Comparison of ENCODE assay signal across 22 mouse cellular contexts in genomic region chr3:103159232-103159900, GRCm38 (mm10). TPM values are rescaled to one million over a fixed set of nuclear protein-coding genes. Genes with fewer than 3 reads are reported as not detected.
A peak's percentile ranks its signal among the peaks of the same experiment; 100 is the strongest.
DNase-seq lines count a peak whose midpoint lies in the region; ATAC-seq and TF ChIP-seq lines count a peak whose summit lies in the region.
"Had no signal": no experiment of that assay in that cellular context is flagged by ENCODE, and none has a peak within 500 bp of the region (broad histone marks: within the 10 kb centered on the region; RNA-seq: fewer than 3 reads in every experiment).

No protein-coding gene starts in this region.

- TF ChIP-seq EP300 in liver, postnatal 0 days (IDR thresholded peaks at IDR 0.05; ENCODE audit: low read depth): 0 out of 2 replicates have a peak, but pooled peaks have one; percentile 17

- H3K4me3 ChIP-seq in liver, postnatal 0 days (ENCODE audit: low read depth, low read length): no peak overlapping the region
- H3K4me3 ChIP-seq in midbrain, embryonic 16.5 days (ENCODE audit: low read depth, low read length): no peak overlapping the region
- H3K4me3 ChIP-seq in forebrain, postnatal 0 days (ENCODE audit: low read depth, low read length): no peak overlapping the region
- H3K4me3 ChIP-seq: left cerebral cortex, adult 2 months; megakaryocyte, embryonic 14.5 days; midbrain, embryonic 15.5 days had no signal

- WGBS in liver, postnatal 0 days (ENCODE audit: insufficient replicate concordance): 31% methylated on average over 3 of the region's 3 CpGs
- WGBS in midbrain, embryonic 16.5 days: 63% methylated on average over 3 of the region's 3 CpGs
- 72% methylated on average over 3 of the region's 3 CpGs for WGBS in forebrain, postnatal 0 days

- H3K36me3 ChIP-seq in liver, postnatal 0 days (replicated peaks; ENCODE audit: insufficient read depth, low read length): peaks cover 6% of the 10 kb centered on the region
- no peaks in the 10 kb centered on the region for H3K36me3 ChIP-seq in midbrain, embryonic 16.5 days (ENCODE audit: control insufficient read depth, insufficient read depth, low read length)
- no peaks in the 10 kb centered on the region for H3K36me3 ChIP-seq in forebrain, postnatal 0 days (ENCODE audit: insufficient read depth)
- H3K36me3 ChIP-seq: midbrain, embryonic 15.5 days had no signal

- H3K27ac ChIP-seq in liver, postnatal 0 days (ENCODE audit: low read depth): peak overlapping the region; percentile 22; the same call in 1 of the 2 replicates
- H3K27ac ChIP-seq in midbrain, embryonic 16.5 days (ENCODE audit: low read length): no peak overlapping the region
- H3K27ac ChIP-seq in forebrain, postnatal 0 days (ENCODE audit: low read depth, low read length): no peak overlapping the region
- H3K27ac ChIP-seq: kidney, postnatal 0 days; left cerebral cortex, adult 2 months; midbrain, embryonic 15.5 days had no signal

- peak; percentile 14 to 36 for DNase-seq in spleen, postnatal 36 days (ENCODE audit: low spot score in 2 of 2)
- DNase-seq in spleen, postnatal 14 days (ENCODE audit: low spot score in 2 of 2): no peak
- peak; percentile 77 for DNase-seq in liver
- DNase-seq in liver, postnatal 0 days: no peak
- DNase-seq in forebrain, postnatal 0 days: no peak
- DNase-seq in natural killer cell, adult 2 months (ENCODE audit: low spot score in 2 of 2): no peak
- DNase-seq: cerebellum, adult 9-10 months; embryo, embryonic 11 days; gastrocnemius, postnatal 10 days; heart, adult 18-20 months; kidney, adult 18-20 months; left cerebral cortex, postnatal 4 days; lung, postnatal 10 days; retina, postnatal 1 day; right cerebral cortex, postnatal 4 days; thymus, postnatal 25 days had no signal

- no peak for TF ChIP-seq CTCF in liver, postnatal 0 days (IDR thresholded peaks at IDR 0.05; ENCODE audit: low read depth)
- no peak for TF ChIP-seq CTCF in forebrain, postnatal 0 days (IDR thresholded peaks at IDR 0.05; ENCODE audit: low read depth)

- peak; percentile 84 for ATAC-seq in liver, postnatal 0 days
- ATAC-seq in midbrain, embryonic 16.5 days: no peak
- no peak for ATAC-seq in forebrain, postnatal 0 days
- ATAC-seq: hindbrain, embryonic 16.5 days; midbrain, embryonic 15.5 days had no signal

- peaks cover 3% of the 10 kb centered on the region for H3K4me1 ChIP-seq in liver, postnatal 0 days (ENCODE audit: insufficient read depth)
- no peaks in the 10 kb centered on the region for H3K4me1 ChIP-seq in midbrain, embryonic 16.5 days (ENCODE audit: control insufficient read depth, insufficient read depth, low read length)
- H3K4me1 ChIP-seq in forebrain, postnatal 0 days (ENCODE audit: insufficient read depth): no peaks in the 10 kb centered on the region
- H3K4me1 ChIP-seq: midbrain, embryonic 15.5 days had no signal

- no peaks in the 10 kb centered on the region for H3K27me3 ChIP-seq in liver, postnatal 0 days (ENCODE audit: insufficient read depth, low read length)
- no peaks in the 10 kb centered on the region for H3K27me3 ChIP-seq in midbrain, embryonic 16.5 days (ENCODE audit: control insufficient read depth, insufficient read depth, low read depth, low read length)
- H3K27me3 ChIP-seq in forebrain, postnatal 0 days (ENCODE audit: insufficient read depth, low read length): no peaks in the 10 kb centered on the region
- H3K27me3 ChIP-seq: megakaryocyte, embryonic 14.5 days; midbrain, embryonic 15.5 days had no signal

- H3K4me2 ChIP-seq in liver, postnatal 0 days (ENCODE audit: low read depth, low read length): 0 out of 2 replicates have a peak overlapping the region, but pooled peaks have one; percentile 13
- H3K4me2 ChIP-seq in midbrain, embryonic 16.5 days (ENCODE audit: low read length): no peak overlapping the region
- no peak overlapping the region for H3K4me2 ChIP-seq in forebrain, postnatal 0 days (ENCODE audit: low read depth)
- H3K4me2 ChIP-seq: midbrain, embryonic 15.5 days had no signal

- H3K9ac ChIP-seq in liver, postnatal 0 days (replicated peaks): no peak overlapping the region
- H3K9ac ChIP-seq in midbrain, embryonic 16.5 days (ENCODE audit: low read depth, low read length): no peak overlapping the region
- no peak overlapping the region for H3K9ac ChIP-seq in forebrain, postnatal 0 days
- H3K9ac ChIP-seq: midbrain, embryonic 15.5 days had no signal

- H3K9me3 ChIP-seq in liver, postnatal 0 days (ENCODE audit: low read length): no peaks in the 10 kb centered on the region
- H3K9me3 ChIP-seq in midbrain, embryonic 16.5 days (replicated peaks; ENCODE audit: control insufficient read depth, low read length, poor library complexity, severe bottlenecking): no peaks in the 10 kb centered on the region
- H3K9me3 ChIP-seq in forebrain, postnatal 0 days (ENCODE audit: low read length): no peaks in the 10 kb centered on the region
- H3K9me3 ChIP-seq: megakaryocyte, embryonic 14.5 days; midbrain, embryonic 15.5 days had no signal

RNA-seq across cellular contexts. Expression of gene Bcas2, which starts 12.1 kb away (rescaled TPM):
- polyA plus RNA-seq in liver, postnatal 0 days (2015; fragmentation: Nextera tagmentation; extraction: Ambion mirVana): 71.7 and 73.7 TPM in 2 replicates
- 243 and 253 TPM in 2 replicates for polyA plus RNA-seq in midbrain, embryonic 16.5 days (2015; fragmentation: Nextera tagmentation; extraction: Ambion mirVana)
- 105 and 121 TPM in 2 replicates for total RNA-seq in forebrain, postnatal 0 days (2014; rRNA removed)
- 213 and 237 TPM in 2 replicates for polyA plus RNA-seq in forebrain, postnatal 0 days (2015; fragmentation: Nextera tagmentation; extraction: Ambion mirVana)

RNA-seq across cellular contexts. Expression of gene Dennd2c, which starts 57.0 kb away (rescaled TPM):
- 2.7 and 2.8 TPM in 2 replicates for polyA plus RNA-seq in liver, postnatal 0 days (2015; fragmentation: Nextera tagmentation; extraction: Ambion mirVana)
- 1.2 and 1.5 TPM in 2 replicates for polyA plus RNA-seq in midbrain, embryonic 16.5 days (2015; fragmentation: Nextera tagmentation; extraction: Ambion mirVana)
- total RNA-seq in forebrain, postnatal 0 days (2014; rRNA removed): 1.4 and 1.5 TPM in 2 replicates
- 0.58 TPM in 2 replicates for polyA plus RNA-seq in forebrain, postnatal 0 days (2015; fragmentation: Nextera tagmentation; extraction: Ambion mirVana)

Comparison
In these comparisons a context has a peak if more than half of its experiments do, and no peak if none do; other contexts are left out.
1. DNase-seq: peak in spleen, postnatal 36 days (2 of 2) and liver (single experiment); none in spleen, postnatal 14 days (0 of 2), liver, postnatal 0 days (single experiment), forebrain, postnatal 0 days (single experiment) and natural killer cell, adult 2 months (0 of 2).